Mouse (Mus musculus) MEL (cell line): ENCODE data around the gene Dennd4a. TPM values are rescaled to one million over a fixed set of nuclear protein-coding genes. Genes with fewer than 3 reads are reported as not detected.
A peak's percentile ranks its signal among the peaks of the same experiment; 100 is the strongest.

Experiments used
- BHLHE40 ChIP-seq: IDR thresholded peaks from 2 replicates; pipeline ENCODE4 v1.6.1; 2012; ENCODE audit warnings: low read depth, mild to moderate bottlenecking, inconsistent platforms, low read length, improper control_type of control experiment, borderline replicate concordance
- CHD2 ChIP-seq: IDR thresholded peaks from 2 replicates; pipeline ENCODE4 v1.6.1; 2011; ENCODE audit warnings: low read length, improper control_type of control experiment
- E2F4 ChIP-seq: IDR thresholded peaks from 2 replicates; pipeline ENCODE4 v1.6.1; 2011; ENCODE audit warnings: low read depth, low read length, improper control_type of control experiment, borderline replicate concordance
- GABPA ChIP-seq: IDR thresholded peaks from 2 replicates; pipeline ENCODE4 v1.6.1; 2012; ENCODE audit warnings: low read depth, mild to moderate bottlenecking, inconsistent platforms, low read length, improper control_type of control experiment, moderate library complexity
- JUND ChIP-seq: IDR thresholded peaks from 2 replicates; pipeline ENCODE4 v1.6.1; 2011; ENCODE audit warnings: low read depth, mild to moderate bottlenecking, improper control_type of control experiment, low read length
- KAT2A ChIP-seq: conservative IDR thresholded peaks from 2 replicates; pipeline ENCODE4 v1.6.1; 2012; ENCODE audit warnings: low read depth, low read length, improper control_type of control experiment, inconsistent platforms
- MAFK ChIP-seq: IDR thresholded peaks from 2 replicates; pipeline ENCODE4 v1.6.1; 2011; ENCODE audit warnings: low read depth, mild to moderate bottlenecking, low read length, improper control_type of control experiment, borderline replicate concordance
- MAX ChIP-seq: IDR thresholded peaks from 2 replicates; pipeline ENCODE4 v1.6.1; 2011; ENCODE audit warnings: low read length, improper control_type of control experiment
- MAZ ChIP-seq: IDR thresholded peaks from 2 replicates; pipeline ENCODE4 v1.6.1; 2012; ENCODE audit warnings: low read depth, mild to moderate bottlenecking, inconsistent platforms, low read length, improper control_type of control experiment
- MEF2A ChIP-seq: IDR thresholded peaks from 2 replicates; pipeline ENCODE4 v1.6.1; 2014; ENCODE audit warnings: low read depth, mild to moderate bottlenecking, inconsistent platforms, low read length, improper control_type of control experiment; ENCODE audit not compliant: poor library complexity, insufficient replicate concordance, severe bottlenecking; ENCODE audit errors: extremely low read depth
- MXI1 ChIP-seq: IDR thresholded peaks from 2 replicates; pipeline ENCODE4 v1.6.1; 2011; ENCODE audit warnings: mild to moderate bottlenecking, low read depth, low read length, improper control_type of control experiment
- MYB ChIP-seq: IDR thresholded peaks from 2 replicates; pipeline ENCODE4 v1.6.1; 2011; ENCODE audit warnings: mild to moderate bottlenecking, low read depth, low read length, improper control_type of control experiment
- NELFE ChIP-seq: IDR thresholded peaks from 2 replicates; pipeline ENCODE4 v1.6.1; 2011; ENCODE audit warnings: low read depth, low read length, improper control_type of control experiment
- NRF1 ChIP-seq: IDR thresholded peaks from 2 replicates; pipeline ENCODE4 v1.6.1; 2014; ENCODE audit warnings: low read depth, mild to moderate bottlenecking, inconsistent platforms, low read length, improper control_type of control experiment, moderate library complexity; ENCODE audit not compliant: poor library complexity, insufficient read depth, severe bottlenecking
- POLR2A ChIP-seq, 2 experiments: IDR thresholded peaks; 2 replicates each; pipeline ENCODE4 v1.6.1; 2011 to 2012; ENCODE audit warnings: low read length in 2 of 2, mild to moderate bottlenecking in 2 of 2, control low read depth in 1 of 2, improper control_type of control experiment in 1 of 2, low read depth in 1 of 2, moderate library complexity in 1 of 2; ENCODE audit not compliant: control insufficient read depth in 1 of 2, insufficient read depth in 1 of 2, poor library complexity in 1 of 2
- RCOR1 ChIP-seq: IDR thresholded peaks from 2 replicates; pipeline ENCODE4 v1.6.1; 2012; ENCODE audit warnings: low read depth, mild to moderate bottlenecking, inconsistent platforms, low read length, improper control_type of control experiment
- SIN3A ChIP-seq: IDR thresholded peaks from 2 replicates; pipeline ENCODE4 v1.6.1; 2012; ENCODE audit warnings: low read length, improper control_type of control experiment, inconsistent platforms
- TAL1 ChIP-seq: IDR thresholded peaks from 2 replicates; pipeline ENCODE4 v1.6.1; 2012; ENCODE audit warnings: mild to moderate bottlenecking, inconsistent platforms, low read length, moderate library complexity, mixed read lengths
- TBP ChIP-seq: IDR thresholded peaks from 2 replicates; pipeline ENCODE4 v1.8.0; 2011; ENCODE audit warnings: low read depth, low read length, improper control_type of control experiment
- UBTF ChIP-seq: IDR thresholded peaks from 2 replicates; pipeline ENCODE4 v1.6.1; 2012; ENCODE audit warnings: low read depth, mild to moderate bottlenecking, inconsistent platforms, low read length, improper control_type of control experiment, moderate library complexity, borderline replicate concordance; ENCODE audit not compliant: insufficient read depth
- USF1 ChIP-seq: IDR thresholded peaks from 2 replicates; pipeline ENCODE4 v1.6.1; 2014; ENCODE audit warnings: low read depth, mild to moderate bottlenecking, inconsistent platforms, low read length, improper control_type of control experiment, moderate library complexity
- USF2 ChIP-seq, 2 experiments: IDR thresholded peaks; 2 replicates each; pipeline ENCODE4 v1.6.1; 2011 to 2012; ENCODE audit warnings: improper control_type of control experiment in 2 of 2, low read length in 2 of 2, borderline replicate concordance in 1 of 2, inconsistent platforms in 1 of 2, low read depth in 1 of 2, mild to moderate bottlenecking in 1 of 2; ENCODE audit not compliant: insufficient read depth in 1 of 2
- ZC3H11A ChIP-seq: IDR thresholded peaks from 2 replicates; pipeline ENCODE4 v1.6.1; 2012; ENCODE audit warnings: low read depth, mild to moderate bottlenecking, inconsistent platforms, low read length, improper control_type of control experiment
- ZKSCAN1 ChIP-seq: IDR thresholded peaks from 2 replicates; pipeline ENCODE4 v1.6.1; 2012; ENCODE audit warnings: low read depth, mild to moderate bottlenecking, inconsistent platforms, low read length, improper control_type of control experiment, moderate library complexity
- ZMIZ1 ChIP-seq: IDR thresholded peaks from 2 replicates; pipeline ENCODE4 v1.6.1; 2012; ENCODE audit warnings: low read depth, mild to moderate bottlenecking, inconsistent platforms, low read length, improper control_type of control experiment, moderate library complexity
- polyA plus RNA-seq, 2 experiments: library from polyadenylated mRNA; stranded (reverse) in 1 of 2; unstranded in 1 of 2; fragments of >175 nt in 1 of 2; fragments of >200 nt in 1 of 2; gene quantifications; 2 replicates each; pipeline versions ENCODE4 v1.2.1 to v1.2.4; 2012; ENCODE audit warnings: low replicate concordance in 2 of 2, low read depth in 1 of 2; ENCODE audit not compliant: insufficient read length in 2 of 2, insufficient read depth in 1 of 2, missing spikeins in 1 of 2
- total RNA-seq: library from RNA; depleted of rRNA; stranded (reverse); fragments of 300-350 nt; gene quantifications from 2 replicates; pipeline ENCODE4 v1.2.3, GENCODE M21; 2012

Dennd4a gene
- total and polyA plus RNA-seq, 3 experiments, result 7.7 to 74.8 (median 24.9) TPM

- TF ChIP-seq MEF2A (no peak), JUND (peak; percentile 77), KAT2A (no peak; the same call in 1 of the 2 replicates), ZC3H11A (no peak), NRF1 (no peak), NELFE (no peak), TAL1 (peak; percentile 98), E2F4 (no peak), MYB (peak; percentile 77), USF1 (peak; percentile 81), BHLHE40 (peak; percentile 95), MAFK (peak; percentile 87), ZMIZ1 (0 out of 2 replicates have a peak, but pooled peaks have one; percentile 37), MAZ (peak; percentile 28; the same call in 1 of the 2 replicates), TBP (no peak), MXI1 (peak; percentile 92), ZKSCAN1 (no peak), SIN3A (peak; percentile 98), POLR2A (IDR thresholded peaks at IDR 0.05; ENCODE audit: control insufficient read depth in 1 of 2, insufficient read depth in 1 of 2, low read depth in 1 of 2, low read length in 2 of 2, poor library complexity in 1 of 2) (no peak), USF2 (IDR thresholded peaks at IDR 0.05; ENCODE audit: borderline replicate concordance in 1 of 2, insufficient read depth in 1 of 2, low read depth in 1 of 2, low read length in 2 of 2) (no peak), RCOR1 (peak; percentile 97), MAX (peak; percentile 86), UBTF (no peak), GABPA (no peak), CHD2 (peak; percentile 35; the same call in 1 of the 2 replicates)
Observed at GRCm38 (mm10) chr9:64792379-64793274, 18.5 kb upstream of the Dennd4a start (continued).
